Mouse (Mus musculus): ENCODE results near the gene Sall1. TPM values are rescaled to one million over a fixed set of nuclear protein-coding genes. Genes with fewer than 3 reads are reported as not detected.

Gene Sall1
- polyA plus RNA-seq, 1 experiment from 2014 or later = 17.1 TPM

- DNase-seq (ENCODE audit: low spot score, missing footprints) (no peak), ATAC-seq (ENCODE audit: low FRiP score) (no peak)
- Histone ChIP-seq H3K4me2 (no peak overlapping the region), H3K4me1 (ENCODE audit: control insufficient read depth, insufficient read depth, low read length) (peaks cover 28% of the 10 kb centered on the region), H3K9me3 (ENCODE audit: control insufficient read depth, low read length) (no peaks in the 10 kb centered on the region), H3K27me3 (ENCODE audit: control insufficient read depth, insufficient read depth, low read length) (no peaks in the 10 kb centered on the region; the same call in 1 of the 2 replicates), H3K4me3 (ENCODE audit: low read depth, low read length) (no peak overlapping the region), H3K9ac (ENCODE audit: low read length) (no peak overlapping the region), H3K36me3 (ENCODE audit: control insufficient read depth, insufficient read depth, low read length) (no peaks in the 10 kb centered on the region), H3K27ac (ENCODE audit: low read depth, low read length) (0 out of 2 replicates have a peak overlapping the region, but pooled peaks have one; percentile 17)
- whole genome bisulfite sequencing = 15% methylated on average over 3 of the region's 7 CpGs
Observed at GRCm38 (mm10) chr8:89008784-89009183, 35.2 kb downstream of the Sall1 start.

GRCm38 (mm10) chr8:89007114-89007513 lies 36.8 kb downstream of the Sall1 start:
- no peaks in the 10 kb centered on the region; the same call in 1 of the 2 replicates for H3K27me3 ChIP-seq (ENCODE audit: control insufficient read depth, insufficient read depth, low read length)
- H3K9ac ChIP-seq (ENCODE audit: low read length) = peak overlapping the region; percentile 65; the same call in 1 of the 2 replicates
- peak; percentile 92 for DNase-seq (ENCODE audit: low spot score, missing footprints)
- under 1% methylated on average over 8 of the region's 8 CpGs for WGBS
- peak overlapping the region; percentile 79 for H3K4me2 ChIP-seq
- no peaks in the 10 kb centered on the region for H3K36me3 ChIP-seq (ENCODE audit: control insufficient read depth, insufficient read depth, low read length)
- ATAC-seq (ENCODE audit: low FRiP score) = peak; percentile 75
- H3K4me3 ChIP-seq (ENCODE audit: low read depth, low read length) = peak overlapping the region; percentile 18; the same call in 1 of the 2 replicates
- H3K27ac ChIP-seq (ENCODE audit: low read depth, low read length) = peak overlapping the region; percentile 45; the same call in 1 of the 2 replicates
- peaks cover 30% of the 10 kb centered on the region for H3K4me1 ChIP-seq (ENCODE audit: control insufficient read depth, insufficient read depth, low read length)
- H3K9me3 ChIP-seq (ENCODE audit: control insufficient read depth, low read length) = no peaks in the 10 kb centered on the region

- peak overlapping the region; percentile 79 for H3K4me2 ChIP-seq
- H3K9me3 ChIP-seq (ENCODE audit: control insufficient read depth, low read length) = no peaks in the 10 kb centered on the region
- peak overlapping the region; percentile 65 for H3K9ac ChIP-seq (ENCODE audit: low read length)
- peak; percentile 71 for ATAC-seq (ENCODE audit: low FRiP score)
- no peaks in the 10 kb centered on the region; the same call in 1 of the 2 replicates for H3K27me3 ChIP-seq (ENCODE audit: control insufficient read depth, insufficient read depth, low read length)
- no peaks in the 10 kb centered on the region for H3K36me3 ChIP-seq (ENCODE audit: control insufficient read depth, insufficient read depth, low read length)
- peak overlapping the region; percentile 27 for H3K4me3 ChIP-seq (ENCODE audit: low read depth, low read length)
- WGBS = under 1% methylated on average over 34 of the region's 34 CpGs
- DNase-seq (ENCODE audit: low spot score, missing footprints) = peak; percentile 94
- peaks cover 27% of the 10 kb centered on the region for H3K4me1 ChIP-seq (ENCODE audit: control insufficient read depth, insufficient read depth, low read length)
- H3K27ac ChIP-seq (ENCODE audit: low read depth, low read length) = peak overlapping the region; percentile 45
Observed at GRCm38 (mm10) chr8:89006426-89006825, 37.5 kb downstream of the Sall1 start.

GRCm38 (mm10) chr8:89005797-89006196 lies 38.2 kb downstream of the Sall1 start:
- ATAC-seq (ENCODE audit: low FRiP score) = no peak; the same call in 1 of the 2 replicates
- H3K4me1 ChIP-seq (ENCODE audit: control insufficient read depth, insufficient read depth, low read length) = peaks cover 27% of the 10 kb centered on the region
- 34% methylated on average over 11 of the region's 11 CpGs for WGBS
- no peak overlapping the region for H3K27ac ChIP-seq (ENCODE audit: low read depth, low read length)
- H3K9me3 ChIP-seq (ENCODE audit: control insufficient read depth, low read length) = no peaks in the 10 kb centered on the region
- H3K9ac ChIP-seq (ENCODE audit: low read length) = no peak overlapping the region; the same call in 1 of the 2 replicates
- no peaks in the 10 kb centered on the region; the same call in 1 of the 2 replicates for H3K27me3 ChIP-seq (ENCODE audit: control insufficient read depth, insufficient read depth, low read length)
- peak overlapping the region; percentile 79 for H3K4me2 ChIP-seq
- peak; percentile 91 for DNase-seq (ENCODE audit: low spot score, missing footprints)
- H3K4me3 ChIP-seq (ENCODE audit: low read depth, low read length) = peak overlapping the region; percentile 27; the same call in 1 of the 2 replicates
- H3K36me3 ChIP-seq (ENCODE audit: control insufficient read depth, insufficient read depth, low read length) = no peaks in the 10 kb centered on the region

- peaks cover 27% of the 10 kb centered on the region for H3K4me1 ChIP-seq (ENCODE audit: control insufficient read depth, insufficient read depth, low read length)
Observed at GRCm38 (mm10) chr8:89004041-89004440, 39.9 kb downstream of the Sall1 start.

GRCm38 (mm10) chr8:89003336-89003896 lies 40.5 kb downstream of the Sall1 start:
- peaks cover 24% of the 10 kb centered on the region for H3K4me1 ChIP-seq (ENCODE audit: control insufficient read depth, insufficient read depth, low read length)
- no peaks in the 10 kb centered on the region for H3K9me3 ChIP-seq (ENCODE audit: control insufficient read depth, low read length)
- 0 out of 2 replicates have a peak overlapping the region, but pooled peaks have one; percentile 9 for H3K4me2 ChIP-seq
- H3K4me3 ChIP-seq (ENCODE audit: low read depth, low read length) = no peak overlapping the region
- no peak for ATAC-seq (ENCODE audit: low FRiP score)
- H3K9ac ChIP-seq (ENCODE audit: low read length) = no peak overlapping the region
- no peak for DNase-seq (ENCODE audit: low spot score, missing footprints)
- no peak overlapping the region; the same call in 1 of the 2 replicates for H3K27ac ChIP-seq (ENCODE audit: low read depth, low read length)
- H3K27me3 ChIP-seq (ENCODE audit: control insufficient read depth, insufficient read depth, low read length) = no peaks in the 10 kb centered on the region; the same call in 1 of the 2 replicates
- no peaks in the 10 kb centered on the region for H3K36me3 ChIP-seq (ENCODE audit: control insufficient read depth, insufficient read depth, low read length)
- WGBS = 9% methylated on average over 8 of the region's 8 CpGs

More at GRCm38 (mm10) chr8:89004041-89004440, 39.9 kb downstream of the Sall1 start:
- Histone ChIP-seq H3K9ac (ENCODE audit: low read length) (no peak overlapping the region), H3K4me3 (ENCODE audit: low read depth, low read length) (no peak overlapping the region), H3K36me3 (ENCODE audit: control insufficient read depth, insufficient read depth, low read length) (no peaks in the 10 kb centered on the region), H3K27me3 (ENCODE audit: control insufficient read depth, insufficient read depth, low read length) (no peaks in the 10 kb centered on the region; the same call in 1 of the 2 replicates), H3K9me3 (ENCODE audit: control insufficient read depth, low read length) (no peaks in the 10 kb centered on the region), H3K4me2 (no peak overlapping the region), H3K27ac (ENCODE audit: low read depth, low read length) (no peak overlapping the region)
- ATAC-seq (ENCODE audit: low FRiP score) (no peak), DNase-seq (ENCODE audit: low spot score, missing footprints) (no peak)
- WGBS = 10% methylated on average over 2 of the region's 2 CpGs

- DNase-seq (ENCODE audit: low spot score, missing footprints) (no peak), ATAC-seq (ENCODE audit: low FRiP score) (no peak)
- Histone ChIP-seq H3K27me3 (ENCODE audit: control insufficient read depth, insufficient read depth, low read length) (no peaks in the 10 kb centered on the region; the same call in 1 of the 2 replicates), H3K27ac (ENCODE audit: low read depth, low read length) (no peak overlapping the region), H3K4me3 (ENCODE audit: low read depth, low read length) (no peak overlapping the region), H3K4me1 (ENCODE audit: control insufficient read depth, insufficient read depth, low read length) (peaks cover 19% of the 10 kb centered on the region), H3K4me2 (no peak overlapping the region), H3K9me3 (ENCODE audit: control insufficient read depth, low read length) (no peaks in the 10 kb centered on the region), H3K9ac (ENCODE audit: low read length) (no peak overlapping the region), H3K36me3 (ENCODE audit: control insufficient read depth, insufficient read depth, low read length) (no peaks in the 10 kb centered on the region)
- WGBS = 74% methylated on average over 2 of the region's 2 CpGs
Observed at GRCm38 (mm10) chr8:89002128-89002527, 41.8 kb downstream of the Sall1 start.

GRCm38 (mm10) chr8:88997276-88997675 lies 46.7 kb downstream of the Sall1 start:
- no peaks in the 10 kb centered on the region for H3K36me3 ChIP-seq (ENCODE audit: control insufficient read depth, insufficient read depth, low read length)
- H3K4me2 ChIP-seq = no peak overlapping the region
- H3K4me3 ChIP-seq (ENCODE audit: low read depth, low read length) = no peak overlapping the region
- no peak overlapping the region for H3K27ac ChIP-seq (ENCODE audit: low read depth, low read length)
- 96% methylated on average over 2 of the region's 2 CpGs for WGBS
- DNase-seq (ENCODE audit: low spot score, missing footprints) (no peak), ATAC-seq (ENCODE audit: low FRiP score) (no peak)
- no peaks in the 10 kb centered on the region for H3K27me3 ChIP-seq (ENCODE audit: control insufficient read depth, insufficient read depth, low read length)
- H3K9ac ChIP-seq (ENCODE audit: low read length) = no peak overlapping the region
- H3K4me1 ChIP-seq (ENCODE audit: control insufficient read depth, insufficient read depth, low read length) = no peaks in the 10 kb centered on the region
- no peaks in the 10 kb centered on the region for H3K9me3 ChIP-seq (ENCODE audit: control insufficient read depth, low read length)

- H3K27ac ChIP-seq (ENCODE audit: low read depth, low read length) = no peak overlapping the region
- H3K27me3 ChIP-seq (ENCODE audit: control insufficient read depth, insufficient read depth, low read length) = no peaks in the 10 kb centered on the region
- H3K4me1 ChIP-seq (ENCODE audit: control insufficient read depth, insufficient read depth, low read length) = peaks cover 3% of the 10 kb centered on the region; the same call in 1 of the 2 replicates
- ATAC-seq (ENCODE audit: low FRiP score) (no peak), DNase-seq (ENCODE audit: low spot score, missing footprints) (no peak)
- H3K9me3 ChIP-seq (ENCODE audit: control insufficient read depth, low read length) = no peaks in the 10 kb centered on the region
- no peak overlapping the region for H3K9ac ChIP-seq (ENCODE audit: low read length)
- WGBS = 65% methylated on average over 15 of the region's 15 CpGs
- no peaks in the 10 kb centered on the region for H3K36me3 ChIP-seq (ENCODE audit: control insufficient read depth, insufficient read depth, low read length)
- no peak overlapping the region for H3K4me2 ChIP-seq
- H3K4me3 ChIP-seq (ENCODE audit: low read depth, low read length) = no peak overlapping the region
Observed at GRCm38 (mm10) chr8:88991780-88992509, 52.0 kb downstream of the Sall1 start.
